Mouse (Mus musculus) brown adipose tissue, adult 24 weeks (tissue): ENCODE data around the gene Hcfc2. TPM values are rescaled to one million over a fixed set of nuclear protein-coding genes. Genes with fewer than 3 reads are reported as not detected.

Source experiments
- H3K27ac ChIP-seq: fragments of 200-500 bp; replicated peaks from 2 replicates; pipeline ENCODE4 v1.5.1; 2012; ENCODE audit warnings: low read depth, mild to moderate bottlenecking, low read length
- H3K4me1 ChIP-seq: fragments of 200-500 bp; 2 replicates; pipeline ENCODE4 v1.6.1; 2012; ENCODE audit warnings: low read length, mixed read lengths; ENCODE audit not compliant: control insufficient read depth, insufficient read depth, insufficient read length
- H3K4me3 ChIP-seq: fragments of 200-500 bp; 2 replicates; pipeline ENCODE4 v1.5.1; 2012; ENCODE audit warnings: low read depth, mild to moderate bottlenecking, low read length, moderate library complexity; ENCODE audit not compliant: insufficient read depth
- polyA plus RNA-seq: library from polyadenylated mRNA; stranded (reverse); fragments of >200 nt; gene quantifications from 2 replicates; pipeline ENCODE4 v1.2.4, GENCODE M21; 2012; ENCODE audit not compliant: missing spikeins, insufficient read depth, insufficient read length

The Hcfc2 gene
- polyA plus RNA-seq, 1 experiment = 14.1 TPM

DNA sequence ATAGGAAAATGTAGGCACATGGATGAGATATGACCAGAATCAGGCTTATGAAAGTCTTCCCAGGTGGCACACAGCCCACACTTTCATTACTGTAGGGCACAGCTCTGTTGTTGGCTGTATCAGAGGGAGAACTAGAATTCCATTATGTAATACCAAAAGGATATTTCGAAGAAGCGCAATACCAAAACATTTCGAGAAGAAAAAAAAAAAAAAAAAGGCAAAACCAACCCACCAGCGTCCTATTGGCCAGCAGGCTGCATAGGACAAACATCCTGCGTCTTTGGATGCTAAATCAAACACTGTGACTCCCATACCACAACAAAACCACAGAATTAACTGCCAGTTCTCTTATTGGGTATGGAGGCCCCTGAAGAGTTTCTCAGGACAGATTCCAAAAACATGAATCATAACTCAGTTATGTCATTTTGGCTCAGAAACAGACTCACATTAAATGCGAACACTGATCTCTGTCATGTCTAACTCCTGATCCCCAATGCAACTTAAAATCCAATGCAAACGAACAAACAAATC, 6.2 kb upstream of the Hcfc2 start:
- peak overlapping the region; percentile 6; the same call in 1 of the 2 replicates for H3K4me3 ChIP-seq
- no peak overlapping the region for H3K27ac ChIP-seq
- no peaks in the 10 kb centered on the region for H3K4me1 ChIP-seq

DNA sequence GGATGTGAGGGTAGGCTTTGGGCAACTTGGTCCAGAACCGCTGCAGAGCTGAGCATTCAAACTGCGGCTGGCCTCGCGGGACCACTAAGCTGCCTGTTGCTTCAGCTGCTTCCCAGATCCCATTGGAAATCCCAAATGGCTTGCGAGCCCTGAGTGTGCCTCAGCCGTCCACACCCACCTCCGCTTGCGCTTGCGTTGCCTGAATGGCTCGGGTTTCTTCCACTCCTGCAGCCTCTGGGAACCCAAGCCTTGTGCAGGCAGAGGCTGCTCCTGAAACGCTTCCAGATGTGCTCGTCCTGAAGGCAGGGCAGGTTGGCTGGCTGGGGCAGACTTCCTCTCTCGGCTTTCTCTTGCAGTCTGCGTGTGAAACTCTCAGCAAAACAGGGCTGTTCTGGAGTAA, 5.5 kb upstream of the Hcfc2 start, which contains the start of gene Glt8d2:
Gene Glt8d2, minus strand, starts transcription at position 157 of the 400 bp plus-strand sequence.
- H3K4me3 ChIP-seq = peak within 1 kb of the TSS; percentile 6; the same call in 1 of the 2 replicates
- H3K4me1 ChIP-seq = no peaks in the 10 kb centered on the region
- H3K27ac ChIP-seq = no peak within 1 kb of the TSS

DNA sequence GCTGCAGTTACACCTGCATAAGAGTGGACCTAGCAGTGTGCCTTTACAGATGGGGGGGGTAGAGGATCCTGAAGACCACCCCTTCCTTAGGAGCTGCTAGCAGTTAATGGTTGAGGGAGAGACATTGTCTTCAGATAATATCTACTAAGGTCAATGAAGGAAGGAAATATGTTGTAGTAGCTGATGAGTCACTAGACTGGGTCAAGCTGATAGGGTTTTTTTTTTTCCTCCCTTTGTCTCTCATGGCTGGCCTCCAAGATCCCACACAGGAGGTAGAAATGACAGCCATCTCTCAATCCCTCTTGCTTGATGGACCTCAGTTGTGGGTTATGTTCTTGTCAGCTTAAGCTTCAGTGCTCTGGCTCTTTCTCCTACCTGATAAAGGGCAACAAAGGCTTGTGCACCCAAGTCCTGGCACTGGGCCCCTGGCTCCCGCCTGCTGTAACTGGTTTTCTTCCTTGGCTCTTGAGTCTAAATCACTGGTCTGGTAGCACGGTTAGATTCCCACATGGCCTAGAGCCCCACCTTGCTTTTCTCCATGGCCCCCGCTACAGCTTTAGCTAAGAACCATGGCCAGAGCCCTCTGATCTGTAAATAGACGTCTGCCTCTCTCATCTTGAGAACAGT, 606 bp downstream of the Hcfc2 start:
- H3K4me3 ChIP-seq = no peak overlapping the region
- H3K4me1 ChIP-seq = peaks cover 14% of the 10 kb centered on the region
- H3K27ac ChIP-seq = peak overlapping the region; percentile 79

DNA sequence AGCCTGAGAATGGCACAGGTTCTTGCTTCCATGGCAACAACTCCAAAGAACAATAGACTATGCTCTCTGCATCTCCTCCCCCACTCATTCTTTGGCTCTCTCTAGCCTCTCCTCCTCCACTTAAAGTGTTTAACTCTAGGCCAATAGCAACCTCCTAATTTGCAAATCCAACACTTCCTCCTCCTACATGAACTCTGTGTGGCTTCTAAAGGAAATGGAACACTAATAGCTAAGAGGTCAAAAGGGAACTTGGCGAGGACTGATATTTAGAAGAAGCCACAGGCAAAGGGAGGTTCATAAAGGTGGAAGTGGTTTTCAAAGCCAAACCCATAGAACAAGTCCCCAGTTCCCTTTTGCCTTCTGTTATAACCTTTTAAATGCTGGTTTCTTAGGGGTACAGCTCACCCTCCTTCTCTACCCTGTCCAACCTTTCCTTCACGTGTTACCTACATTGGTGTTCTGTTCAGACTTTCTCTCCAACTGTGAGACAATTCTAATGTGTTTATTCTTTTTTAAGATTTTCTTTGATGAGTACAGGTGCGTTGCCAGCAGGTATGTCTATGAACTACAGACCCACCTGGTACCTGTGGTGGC, 1.4 kb downstream of the Hcfc2 start:
- Histone ChIP-seq H3K27ac (0 out of 2 replicates have a peak overlapping the region, but pooled peaks have one; percentile 28), H3K4me1 (peaks cover 14% of the 10 kb centered on the region), H3K4me3 (no peak overlapping the region)

- Histone ChIP-seq H3K4me3 (peak overlapping the region; percentile 91), H3K27ac (peak overlapping the region; percentile 52)
Observed at GRCm38 (mm10) chr10:82698712-82699261, 2.8 kb downstream of the Hcfc2 start.

GRCm38 (mm10) chr10:82699296-82699941, 3.5 kb downstream of the Hcfc2 start:
- peaks cover 14% of the 10 kb centered on the region for H3K4me1 ChIP-seq
- H3K4me3 ChIP-seq = peak overlapping the region; percentile 91
- H3K27ac ChIP-seq = peak overlapping the region; percentile 52

More at GRCm38 (mm10) chr10:82698712-82699261, 2.8 kb downstream of the Hcfc2 start:
- H3K4me1 ChIP-seq = peaks cover 14% of the 10 kb centered on the region

- no peak overlapping the region for H3K4me3 ChIP-seq
- H3K27ac ChIP-seq = no peak overlapping the region
- H3K4me1 ChIP-seq = no peaks in the 10 kb centered on the region
Observed at GRCm38 (mm10) chr10:82741354-82741753, 45.4 kb downstream of the Hcfc2 start.

- Histone ChIP-seq H3K4me3 (no peak overlapping the region), H3K4me1 (no peaks in the 10 kb centered on the region), H3K27ac (no peak overlapping the region)
Observed at GRCm38 (mm10) chr10:82741876-82742275, 45.9 kb downstream of the Hcfc2 start.

GRCm38 (mm10) chr10:82742578-82742977, 46.6 kb downstream of the Hcfc2 start:
- no peak overlapping the region for H3K4me3 ChIP-seq
- H3K27ac ChIP-seq = no peak overlapping the region
- no peaks in the 10 kb centered on the region for H3K4me1 ChIP-seq

- H3K4me3 ChIP-seq = no peak overlapping the region
- no peaks in the 10 kb centered on the region for H3K4me1 ChIP-seq
- H3K27ac ChIP-seq = no peak overlapping the region
Observed at GRCm38 (mm10) chr10:82744296-82744695, 48.3 kb downstream of the Hcfc2 start.

DNA sequence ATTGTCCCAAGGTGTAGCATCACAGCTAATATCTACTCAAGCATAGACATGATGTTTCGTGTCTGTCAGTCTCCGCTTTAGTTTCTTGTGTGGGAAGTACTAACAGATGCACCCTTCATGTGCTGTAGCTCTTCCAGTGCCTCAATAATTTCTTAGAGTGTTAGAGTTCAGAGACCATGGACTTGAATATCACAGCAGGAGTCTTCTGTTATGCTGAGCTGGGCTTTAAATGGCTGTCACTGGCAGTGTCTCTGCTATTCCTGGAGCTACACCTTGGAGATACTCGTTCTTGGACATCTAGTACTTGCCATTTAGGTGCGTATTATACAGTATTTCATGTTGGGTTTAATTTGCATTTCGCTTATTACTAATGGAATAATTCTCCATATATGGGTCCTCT, 49.3 kb downstream of the Hcfc2 start:
- no peak overlapping the region for H3K4me3 ChIP-seq
- H3K4me1 ChIP-seq = no peaks in the 10 kb centered on the region
- no peak overlapping the region for H3K27ac ChIP-seq

DNA sequence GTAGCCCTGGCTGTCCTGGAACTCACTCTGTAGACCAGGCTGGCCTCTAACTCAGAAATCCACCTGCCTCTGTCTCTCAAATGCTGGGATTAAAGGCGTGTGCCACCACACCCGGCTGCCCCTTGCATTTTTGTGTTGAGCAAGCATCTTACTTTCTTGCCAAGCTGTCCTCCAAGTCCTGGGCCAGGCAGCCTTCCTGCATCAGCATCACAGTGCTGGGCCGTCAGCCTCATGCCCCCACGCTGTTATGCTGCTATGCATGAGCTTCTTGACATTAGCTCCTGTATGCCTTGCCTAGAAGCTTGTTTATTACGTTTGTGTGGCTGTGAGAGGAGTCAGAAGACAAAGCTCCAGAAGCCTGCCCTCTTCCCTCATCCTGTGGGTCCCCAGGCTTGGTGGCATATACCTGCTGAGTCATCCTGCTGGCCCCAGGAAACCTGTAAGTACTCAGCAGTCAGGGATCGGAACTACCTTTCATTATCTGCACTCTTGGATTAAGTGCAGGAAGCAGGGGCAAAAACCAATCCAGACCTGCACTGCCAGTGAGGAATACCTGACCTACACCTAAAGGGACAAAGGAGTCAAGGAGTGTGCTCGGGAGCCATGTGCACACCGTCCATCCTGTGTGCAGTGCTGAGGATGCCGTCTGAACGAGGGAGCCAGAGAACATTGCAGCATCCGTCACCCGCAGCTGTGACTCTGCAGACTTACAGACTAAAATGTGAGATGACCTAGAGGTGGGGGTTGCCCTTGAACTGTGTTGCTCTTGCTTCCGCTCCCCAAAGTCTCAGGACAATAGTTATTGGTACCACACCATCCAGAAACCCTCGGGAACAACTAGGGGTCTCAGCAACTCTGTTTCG, 51.3 kb downstream of the Hcfc2 start:
- no peak overlapping the region for H3K27ac ChIP-seq
- H3K4me3 ChIP-seq = no peak overlapping the region
- H3K4me1 ChIP-seq = no peaks in the 10 kb centered on the region

GRCm38 (mm10) chr10:82750778-82751177, 54.8 kb downstream of the Hcfc2 start:
- no peak overlapping the region for H3K27ac ChIP-seq
- no peaks in the 10 kb centered on the region for H3K4me1 ChIP-seq
- no peak overlapping the region for H3K4me3 ChIP-seq

DNA sequence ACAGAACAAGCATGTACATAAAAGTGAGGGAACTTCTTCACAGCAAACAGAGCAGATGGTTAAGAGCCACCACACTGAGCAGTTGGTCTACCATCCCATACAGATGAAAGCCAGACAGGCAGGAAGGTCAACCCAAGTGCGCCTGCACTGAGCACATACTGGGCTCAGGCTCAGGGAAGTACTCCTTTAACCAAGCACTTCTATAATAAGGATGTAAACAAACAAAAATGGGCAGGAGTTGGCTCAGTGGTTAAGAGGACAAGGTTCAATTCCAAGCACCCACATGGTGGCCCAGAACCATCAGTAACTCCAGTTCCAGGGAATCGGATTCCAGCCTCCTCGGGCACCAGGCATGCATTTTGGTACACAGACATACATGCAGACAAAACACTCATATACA, 57.0 kb downstream of the Hcfc2 start:
- Histone ChIP-seq H3K4me3 (no peak overlapping the region), H3K27ac (no peak overlapping the region), H3K4me1 (no peaks in the 10 kb centered on the region)
